Mouse (Mus musculus) bone marrow macrophage, adult 2 months (primary cell): ENCODE measurements at regions not wholly inside any gene's neighbourhood (a gene's known extent, or its start where the extent isn't known, plus 50 kb on each side); places are given as distances from the start of the nearest gene placed in this dataset.

Experiments
- CTCF ChIP-seq: IDR thresholded peaks from 2 replicates; pipeline ENCODE4 v1.5.1; 2012; ENCODE audit warnings: low read depth, mild to moderate bottlenecking, low read length, moderate library complexity
- POLR2A ChIP-seq: IDR thresholded peaks from 2 replicates; pipeline ENCODE4 v1.6.1; 2012; ENCODE audit warnings: mild to moderate bottlenecking, low read depth, low read length, borderline replicate concordance

DNA sequence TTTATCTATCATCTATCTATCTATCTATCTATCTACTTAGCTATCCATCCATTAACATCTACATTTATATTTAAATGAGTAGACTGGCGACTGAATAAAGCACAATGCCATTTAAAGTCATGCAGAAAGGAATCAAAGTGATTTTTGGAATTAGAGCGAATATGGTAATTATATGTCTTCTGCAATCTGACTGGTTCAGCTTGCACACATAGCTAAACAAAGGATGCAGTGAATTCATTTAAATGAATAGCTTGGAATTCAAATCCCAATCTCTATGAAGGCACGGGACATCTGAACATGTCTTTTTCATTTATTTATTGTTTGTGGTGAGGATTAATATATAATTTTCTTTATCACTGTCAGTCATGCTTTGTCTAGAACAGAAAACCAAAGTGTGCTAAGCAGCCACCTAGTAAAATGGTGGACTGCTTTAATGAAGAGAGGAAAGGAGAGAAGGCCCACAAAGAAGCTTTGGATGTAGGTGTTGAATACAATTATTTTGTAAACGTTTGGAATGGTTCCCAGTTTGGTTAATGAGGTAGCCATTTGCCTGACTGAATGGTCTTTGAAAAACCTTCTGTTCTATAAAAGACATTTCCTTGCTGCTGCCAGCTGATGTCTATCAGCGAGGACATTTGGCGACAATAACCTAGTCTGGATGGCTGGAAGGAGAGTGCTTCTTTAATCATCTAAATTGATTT, 451.2 kb upstream of the Pdcd1 start:
- TF ChIP-seq CTCF = no peak
- no peak for TF ChIP-seq POLR2A
